Mouse (Mus musculus): ENCODE measurements around the gene Gse1. TPM values are rescaled to one million over a fixed set of nuclear protein-coding genes. Genes with fewer than 3 reads are reported as not detected.

Gene Gse1
- total and polyA plus RNA-seq, 3 experiments, result 23.6 to 128 (median 66.9) TPM

DNA sequence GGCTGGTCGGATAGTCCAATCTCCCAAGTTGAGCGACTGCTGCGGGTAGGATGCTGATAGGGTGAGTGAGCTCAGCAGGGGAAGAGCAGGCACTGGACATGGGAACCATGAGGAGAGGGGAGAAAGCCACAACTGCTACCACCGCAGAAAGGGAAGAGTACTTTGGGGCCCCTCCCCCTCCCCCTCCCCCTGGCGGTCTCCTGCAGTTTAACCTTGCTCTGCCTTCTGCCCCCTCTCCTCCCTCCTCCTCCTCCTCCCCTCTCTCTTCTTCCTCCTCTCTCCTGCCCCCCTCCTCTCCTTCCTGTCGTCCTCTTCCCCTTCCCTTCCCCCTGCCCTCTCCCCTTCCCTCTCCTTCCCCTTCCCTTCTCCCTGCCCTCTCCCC is 281.8 kb downstream of the Gse1 start:
- Histone ChIP-seq H3K27ac (ENCODE audit: control insufficient read depth, low read depth, low read length) (no peak overlapping the region), H3K4me1 (ENCODE audit: control insufficient read depth in 1 of 2, insufficient read depth in 2 of 2, low read length in 2 of 2) (peaks cover 7 to 17% of the 10 kb centered on the region in 2 experiments; a peak in 3 of 4 replicates), H3K27me3 (ENCODE audit: control insufficient read depth in 1 of 2, insufficient read depth in 2 of 2, low read length in 2 of 2) (no peaks in the 10 kb centered on the region), H3K36me3 (ENCODE audit: control insufficient read depth in 1 of 2, insufficient read depth in 2 of 2, low read length in 2 of 2) (peaks cover 4 to 25% of the 10 kb centered on the region in 2 experiments; a peak in 3 of 4 replicates), H3K9ac (ENCODE audit: control insufficient read depth, low read depth, low read length, poor library complexity, severe bottlenecking) (no peak overlapping the region), H3K9me3 (replicated peaks; ENCODE audit: insufficient read depth, low read length) (no peaks in the 10 kb centered on the region), H3K79me2 (ENCODE audit: control insufficient read depth, insufficient read depth, low read length, poor library complexity) (peaks cover 98% of the 10 kb centered on the region), H3K4me3 (ENCODE audit: control insufficient read depth in 1 of 2, insufficient read depth in 1 of 2, low read depth in 2 of 2, low read length in 2 of 2) (no peak overlapping the region)
- DNase-seq (ENCODE audit: low read depth, low spot score), result no peak
- TF ChIP-seq HCFC1 (IDR thresholded peaks at IDR 0.05; ENCODE audit: low read depth, low read length) (no peak), MYB (IDR thresholded peaks at IDR 0.05; ENCODE audit: low read depth, low read length) (no peak), MAFK (IDR thresholded peaks at IDR 0.05; ENCODE audit: borderline replicate concordance, low read depth, low read length) (no peak), RAD21 (IDR thresholded peaks at IDR 0.05; ENCODE audit: low read depth, low read length) (no peak), MAZ (IDR thresholded peaks at IDR 0.05; ENCODE audit: low read depth, low read length) (no peak), SIN3A (IDR thresholded peaks at IDR 0.05; ENCODE audit: low read length) (no peak), TCF12 (IDR thresholded peaks at IDR 0.05; ENCODE audit: low read depth, low read length) (no peak), NELFE (IDR thresholded peaks at IDR 0.05; ENCODE audit: low read depth, low read length) (no peak), E2F4 (IDR thresholded peaks at IDR 0.05; ENCODE audit: borderline replicate concordance, low read depth, low read length) (no peak), SMC3 (IDR thresholded peaks at IDR 0.05; ENCODE audit: low read depth, low read length) (no peak), MXI1 (IDR thresholded peaks at IDR 0.05; ENCODE audit: low read depth, low read length) (no peak), TBP (IDR thresholded peaks at IDR 0.05; ENCODE audit: low read depth, low read length) (no peak)

DNA sequence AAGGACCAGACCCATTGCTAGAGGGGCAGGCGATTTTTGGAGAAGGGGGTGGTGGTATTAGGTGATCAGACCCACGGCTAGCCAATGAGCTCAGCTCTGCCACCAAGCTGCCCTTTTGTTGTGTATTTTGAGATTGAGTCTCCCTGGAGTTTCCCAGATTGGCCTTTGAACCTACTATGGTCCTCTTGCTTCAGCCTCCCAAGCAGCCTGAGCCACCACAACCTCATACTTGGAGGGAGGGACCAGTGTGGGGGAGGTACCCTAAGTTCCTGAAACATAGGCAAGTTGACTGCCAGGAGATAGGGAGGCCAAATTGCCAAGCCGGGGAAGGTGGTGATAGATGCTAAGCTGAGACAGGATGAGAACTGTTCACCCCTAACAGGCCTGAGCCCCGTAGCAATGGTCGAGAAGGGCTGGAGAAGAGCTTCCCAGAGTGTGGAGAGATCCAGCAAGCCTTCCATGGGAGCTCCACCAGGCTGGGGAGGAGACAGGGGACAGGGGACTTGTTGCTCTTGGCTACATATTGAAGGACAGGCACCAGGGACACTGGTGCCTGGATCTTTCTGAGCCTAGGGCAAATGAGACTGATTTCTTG is 282.7 kb downstream of the Gse1 start:
- TF ChIP-seq E2F4 (IDR thresholded peaks at IDR 0.05; ENCODE audit: borderline replicate concordance, low read depth, low read length) (no peak), POLR2AphosphoS5 (IDR thresholded peaks at IDR 0.05; ENCODE audit: borderline replicate concordance, low read depth, low read length) (no peak)
- H3K27ac ChIP-seq (ENCODE audit: control insufficient read depth, low read depth, low read length), result no peak overlapping the region
- no peaks in the 10 kb centered on the region for H3K9me3 ChIP-seq (replicated peaks; ENCODE audit: insufficient read depth, low read length)
- H3K9ac ChIP-seq (ENCODE audit: control insufficient read depth, low read depth, low read length, poor library complexity, severe bottlenecking), result no peak overlapping the region
- H3K4me1 ChIP-seq (ENCODE audit: control insufficient read depth in 1 of 2, insufficient read depth in 2 of 2, low read length in 2 of 2), result peaks cover 7 to 17% of the 10 kb centered on the region in 2 experiments; a peak in 3 of 4 replicates
- H3K27me3 ChIP-seq (ENCODE audit: control insufficient read depth in 1 of 2, insufficient read depth in 2 of 2, low read length in 2 of 2), result no peaks in the 10 kb centered on the region
- peaks cover 98% of the 10 kb centered on the region for H3K79me2 ChIP-seq (ENCODE audit: control insufficient read depth, insufficient read depth, low read length, poor library complexity)
- peak; percentile 56 for DNase-seq (ENCODE audit: low read depth, low spot score)
- H3K36me3 ChIP-seq (ENCODE audit: control insufficient read depth in 1 of 2, insufficient read depth in 2 of 2, low read length in 2 of 2), result peaks cover 4 to 23% of the 10 kb centered on the region in 2 experiments; a peak in 3 of 4 replicates
- no peak overlapping the region for H3K4me3 ChIP-seq (ENCODE audit: control insufficient read depth in 1 of 2, insufficient read depth in 1 of 2, low read depth in 2 of 2, low read length in 2 of 2)

DNA sequence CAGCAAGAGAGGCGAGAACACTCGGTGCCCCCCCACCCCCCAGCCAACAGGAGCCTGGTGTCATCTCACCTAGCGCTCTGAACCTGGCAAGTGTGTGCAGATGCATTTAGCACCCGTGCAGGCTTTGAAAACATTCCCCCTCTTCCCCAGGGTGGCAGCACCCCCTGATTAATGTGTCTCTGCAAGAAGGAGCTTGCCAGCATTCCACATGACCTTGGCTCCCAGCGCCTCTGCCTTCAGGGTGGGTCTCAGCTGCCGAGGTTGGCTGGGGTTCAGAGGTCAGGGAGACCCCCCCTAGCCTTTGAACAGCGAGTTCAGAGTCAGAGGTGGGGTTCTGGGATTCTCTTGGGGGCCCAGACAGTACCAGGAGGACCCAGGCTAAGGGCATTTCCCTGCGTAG is 283.5 kb downstream of the Gse1 start:
- Histone ChIP-seq H3K79me2 (ENCODE audit: control insufficient read depth, insufficient read depth, low read length, poor library complexity) (peaks cover 98% of the 10 kb centered on the region), H3K27me3 (ENCODE audit: control insufficient read depth in 1 of 2, insufficient read depth in 2 of 2, low read length in 2 of 2) (no peaks in the 10 kb centered on the region), H3K9ac (ENCODE audit: control insufficient read depth, low read depth, low read length, poor library complexity, severe bottlenecking) (no peak overlapping the region), H3K27ac (ENCODE audit: control insufficient read depth, low read depth, low read length) (no peak overlapping the region), H3K4me1 (ENCODE audit: control insufficient read depth in 1 of 2, insufficient read depth in 2 of 2, low read length in 2 of 2) (peaks cover 7 to 17% of the 10 kb centered on the region in 2 experiments; a peak in 3 of 4 replicates), H3K4me3 (ENCODE audit: control insufficient read depth in 1 of 2, insufficient read depth in 1 of 2, low read depth in 2 of 2, low read length in 2 of 2) (no peak overlapping the region), H3K36me3 (ENCODE audit: control insufficient read depth in 1 of 2, insufficient read depth in 2 of 2, low read length in 2 of 2) (peaks cover 4 to 21% of the 10 kb centered on the region in 2 experiments; a peak in 3 of 4 replicates), H3K9me3 (replicated peaks; ENCODE audit: insufficient read depth, low read length) (no peaks in the 10 kb centered on the region)
- no peak for DNase-seq (ENCODE audit: low read depth, low spot score)
- TF ChIP-seq MAZ (IDR thresholded peaks at IDR 0.05; ENCODE audit: low read depth, low read length), result no peak
- TF ChIP-seq MEF2A (IDR thresholded peaks at IDR 0.05; ENCODE audit: extremely low read depth, insufficient replicate concordance, low read depth, low read length, poor library complexity, severe bottlenecking), result no peak
- TF ChIP-seq E2F4 (IDR thresholded peaks at IDR 0.05; ENCODE audit: borderline replicate concordance, low read depth, low read length), result no peak
- TF ChIP-seq TCF12 (IDR thresholded peaks at IDR 0.05; ENCODE audit: low read depth, low read length), result no peak
- TF ChIP-seq TBP (IDR thresholded peaks at IDR 0.05; ENCODE audit: low read depth, low read length), result no peak
- TF ChIP-seq POLR2AphosphoS5 (IDR thresholded peaks at IDR 0.05; ENCODE audit: borderline replicate concordance, low read depth, low read length), result no peak
- TF ChIP-seq SIN3A (IDR thresholded peaks at IDR 0.05; ENCODE audit: low read length), result no peak
- no peak for TF ChIP-seq GATA1 (IDR thresholded peaks at IDR 0.05; ENCODE audit: low read depth, low read length)
- TF ChIP-seq UBTF (IDR thresholded peaks at IDR 0.05; ENCODE audit: borderline replicate concordance, insufficient read depth, low read depth, low read length), result no peak
- TF ChIP-seq POLR2AphosphoS2 (IDR thresholded peaks at IDR 0.05; ENCODE audit: low read length), result no peak
- no peak for TF ChIP-seq KAT2A (conservative IDR thresholded peaks at IDR 0.05; ENCODE audit: low read depth, low read length)
- no peak for TF ChIP-seq SMC3 (IDR thresholded peaks at IDR 0.05; ENCODE audit: low read depth, low read length)
- no peak for TF ChIP-seq POLR2A (IDR thresholded peaks at IDR 0.05; ENCODE audit: control insufficient read depth in 1 of 2, insufficient read depth in 1 of 2, low read depth in 1 of 2, low read length in 2 of 2, poor library complexity in 1 of 2)
- TF ChIP-seq TAL1 (IDR thresholded peaks at IDR 0.05; ENCODE audit: low read length), result no peak
- no peak for TF ChIP-seq ZMIZ1 (IDR thresholded peaks at IDR 0.05; ENCODE audit: low read depth, low read length)
- TF ChIP-seq BHLHE40 (IDR thresholded peaks at IDR 0.05; ENCODE audit: borderline replicate concordance, low read depth, low read length), result no peak
- TF ChIP-seq EP300 (IDR thresholded peaks at IDR 0.05; ENCODE audit: low read depth in 1 of 2, low read length in 2 of 2), result no peak
- no peak for TF ChIP-seq CHD2 (IDR thresholded peaks at IDR 0.05; ENCODE audit: low read length)

Measured in MEL (cell line).